In genomic region chr7:6822633-6823032, GRCm38 (mm10) we compare ENCODE assay signal across 18 mouse cellular contexts.
DNase-seq lines count a peak whose midpoint lies in the region; ATAC-seq and TF ChIP-seq lines count a peak whose summit lies in the region.
"Had no signal": no experiment of that assay in that cellular context is flagged by ENCODE, and none has a peak within 500 bp of the region (broad histone marks: within the 10 kb centered on the region; RNA-seq: fewer than 3 reads in every experiment).

No protein-coding gene starts in this region.

- no peaks in the 10 kb centered on the region for H3K27me3 ChIP-seq in lung, embryonic 14.5 days (ENCODE audit: insufficient read depth, low read length)
- H3K27me3 ChIP-seq in kidney, embryonic 16.5 days (ENCODE audit: insufficient read depth, low read length) = no peaks in the 10 kb centered on the region
- no peaks in the 10 kb centered on the region for H3K27me3 ChIP-seq in midbrain, embryonic 11.5 days (ENCODE audit: control insufficient read depth, insufficient read depth, low read length)
- H3K27me3 ChIP-seq: embryonic facial prominence, embryonic 13.5 days; midbrain, embryonic 12.5 days had no signal

- no peak for ATAC-seq in lung, embryonic 14.5 days (ENCODE audit: insufficient read depth)
- peak; percentile 25; the same call in 1 of the 2 replicates for ATAC-seq in kidney, embryonic 16.5 days (ENCODE audit: low FRiP score, low TSS enrichment)
- ATAC-seq in midbrain, embryonic 11.5 days (ENCODE audit: low FRiP score) = no peak
- ATAC-seq: forebrain, embryonic 16.5 days; inflammation-experienced regulatory T-cells, adult 6 months; liver, postnatal 0 days had no signal

- H3K4me1 ChIP-seq in lung, embryonic 14.5 days (ENCODE audit: insufficient read depth) = peaks cover 8% of the 10 kb centered on the region; the same call in 1 of the 2 replicates
- peaks cover 16% of the 10 kb centered on the region for H3K4me1 ChIP-seq in kidney, embryonic 16.5 days (ENCODE audit: insufficient read depth, low read length)
- H3K4me1 ChIP-seq in midbrain, embryonic 11.5 days (ENCODE audit: control insufficient read depth, insufficient read depth, low read length) = peaks cover 8% of the 10 kb centered on the region; the same call in 1 of the 2 replicates
- H3K4me1 ChIP-seq: midbrain, embryonic 12.5 days had no signal

- no peaks in the 10 kb centered on the region for H3K36me3 ChIP-seq in lung, embryonic 14.5 days (ENCODE audit: insufficient read depth)
- H3K36me3 ChIP-seq in kidney, embryonic 16.5 days (ENCODE audit: insufficient read depth, low read length) = no peaks in the 10 kb centered on the region
- no peaks in the 10 kb centered on the region for H3K36me3 ChIP-seq in midbrain, embryonic 11.5 days (ENCODE audit: control insufficient read depth, insufficient read depth, low read length)
- H3K36me3 ChIP-seq: embryonic facial prominence, embryonic 13.5 days; G1E; midbrain, embryonic 12.5 days had no signal

- peak overlapping the region; percentile 36; the same call in 1 of the 2 replicates for H3K27ac ChIP-seq in lung, embryonic 14.5 days (ENCODE audit: low read depth)
- H3K27ac ChIP-seq in kidney, embryonic 16.5 days (ENCODE audit: low read length) = peak overlapping the region; percentile 56
- H3K27ac ChIP-seq in midbrain, embryonic 11.5 days (ENCODE audit: low read depth, low read length) = no peak overlapping the region
- H3K27ac ChIP-seq: embryonic facial prominence, embryonic 13.5 days; midbrain, embryonic 12.5 days had no signal

- peak; percentile 17 for DNase-seq in gastrocnemius, adult 18-20 months (ENCODE audit: low spot score)
- DNase-seq in gastrocnemius, postnatal 10 days = no peak
- DNase-seq in lung, embryonic 14.5 days = peak; percentile 40
- DNase-seq in lung, postnatal 4 days = no peak
- DNase-seq in lung, postnatal 36 days = peak; percentile 15
- no peak for DNase-seq in midbrain, embryonic 11.5 days (ENCODE audit: low spot score, missing footprints)
- no peak for DNase-seq in urinary bladder, postnatal 4 days (ENCODE audit: low spot score in 2 of 2)
- DNase-seq: cerebellum, adult 9-10 months; heart, postnatal 36 days; liver, postnatal 0 days; right cerebral cortex, adult 18-20 months; thymus, postnatal 36 days had no signal

- H3K4me3 ChIP-seq in lung, embryonic 14.5 days (ENCODE audit: low read depth, low read length) = no peak overlapping the region
- H3K4me3 ChIP-seq in kidney, embryonic 16.5 days (ENCODE audit: low read length) = no peak overlapping the region
- H3K4me3 ChIP-seq in midbrain, embryonic 11.5 days (ENCODE audit: low read depth, low read length) = no peak overlapping the region
- H3K4me3 ChIP-seq: embryonic facial prominence, embryonic 13.5 days; midbrain, embryonic 12.5 days had no signal

- TF ChIP-seq CTCF in lung, embryonic 14.5 days (IDR thresholded peaks at IDR 0.05; ENCODE audit: low read depth) = no peak

- no peaks in the 10 kb centered on the region for H3K9me3 ChIP-seq in lung, embryonic 14.5 days (ENCODE audit: low read depth, low read length)
- H3K9me3 ChIP-seq in kidney, embryonic 16.5 days (ENCODE audit: low read length) = no peaks in the 10 kb centered on the region
- no peaks in the 10 kb centered on the region for H3K9me3 ChIP-seq in midbrain, embryonic 11.5 days (ENCODE audit: control insufficient read depth, low read length)
- H3K9me3 ChIP-seq: embryonic facial prominence, embryonic 13.5 days; G1E; midbrain, embryonic 12.5 days had no signal

- WGBS in lung, embryonic 14.5 days = 50% methylated on average over 4 of the region's 4 CpGs
- 24% methylated on average over 4 of the region's 4 CpGs for WGBS in kidney, embryonic 16.5 days
- WGBS in midbrain, embryonic 11.5 days = 48% methylated on average over 4 of the region's 4 CpGs

- no peak overlapping the region for H3K9ac ChIP-seq in lung, embryonic 14.5 days
- H3K9ac ChIP-seq in kidney, embryonic 16.5 days (replicated peaks; ENCODE audit: low read length) = no peak overlapping the region
- H3K9ac ChIP-seq in midbrain, embryonic 11.5 days (ENCODE audit: low read length) = no peak overlapping the region
- H3K9ac ChIP-seq: embryonic facial prominence, embryonic 13.5 days; liver, postnatal 0 days; midbrain, embryonic 12.5 days had no signal

- H3K4me2 ChIP-seq in lung, embryonic 14.5 days = no peak overlapping the region
- H3K4me2 ChIP-seq in kidney, embryonic 16.5 days (replicated peaks; ENCODE audit: low read depth, low read length) = no peak overlapping the region
- no peak overlapping the region for H3K4me2 ChIP-seq in midbrain, embryonic 11.5 days
- H3K4me2 ChIP-seq: embryonic facial prominence, embryonic 13.5 days; midbrain, embryonic 12.5 days had no signal

Comparison
In these comparisons a context has a peak if more than half of its experiments do, and no peak if none do; other contexts are left out.
1. DNase-seq: peak in gastrocnemius, adult 18-20 months (single experiment), lung, embryonic 14.5 days (single experiment) and lung, postnatal 36 days (single experiment); none in gastrocnemius, postnatal 10 days (single experiment), lung, postnatal 4 days (0 of 2), midbrain, embryonic 11.5 days (single experiment) and urinary bladder, postnatal 4 days (0 of 2).